Mouse (Mus musculus): ENCODE measurements around the gene Actg1.
A peak's percentile ranks its signal among the peaks of the same experiment; 100 is the strongest.

The Actg1 gene

DNA sequence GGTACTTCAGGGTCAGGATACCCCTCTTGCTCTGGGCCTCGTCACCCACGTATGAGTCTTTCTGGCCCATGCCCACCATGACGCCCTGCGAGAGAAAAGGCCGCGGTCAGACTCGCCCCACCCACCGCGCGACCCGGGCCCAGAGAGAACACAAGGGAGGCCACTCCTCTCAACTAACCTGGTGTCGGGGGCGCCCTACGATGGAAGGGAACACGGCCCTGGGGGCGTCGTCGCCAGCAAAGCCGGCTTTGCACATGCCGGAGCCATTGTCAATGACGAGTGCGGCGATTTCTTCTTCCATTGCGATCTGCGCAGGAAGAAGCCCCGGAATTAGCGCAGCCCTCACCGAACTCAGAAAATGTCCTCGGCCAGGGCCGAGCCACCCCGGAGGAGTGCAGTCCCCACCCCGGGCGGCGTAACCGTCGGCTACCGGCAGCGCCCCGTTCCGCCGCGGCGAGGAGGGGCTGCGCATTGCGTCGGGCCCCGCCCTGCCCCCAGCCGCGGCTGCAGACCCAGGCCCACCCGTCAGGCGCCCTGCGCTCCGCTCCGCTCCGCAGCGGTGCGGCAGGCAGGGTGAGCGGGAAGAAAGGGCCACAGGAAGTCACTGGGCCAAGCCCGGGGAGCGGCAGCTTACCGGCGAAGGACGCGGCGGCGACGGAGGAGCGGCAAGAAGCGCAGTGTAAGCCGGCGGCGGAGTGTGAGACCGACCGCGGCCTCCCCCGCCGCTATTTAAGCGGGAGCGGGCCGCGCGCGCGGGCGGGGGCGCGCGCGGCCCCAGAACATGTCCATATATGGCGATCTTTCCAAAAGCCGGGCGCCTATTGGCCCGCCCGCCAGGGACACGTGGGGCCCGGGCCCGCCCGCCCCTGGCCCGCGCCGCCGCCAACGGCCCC, at the start of gene Actg1:
Gene Actg1, minus strand, starts transcription at position 752 of the 893 bp plus-strand sequence.
- peak; percentile 68 for DNase-seq (ENCODE audit: low read depth)

DNA sequence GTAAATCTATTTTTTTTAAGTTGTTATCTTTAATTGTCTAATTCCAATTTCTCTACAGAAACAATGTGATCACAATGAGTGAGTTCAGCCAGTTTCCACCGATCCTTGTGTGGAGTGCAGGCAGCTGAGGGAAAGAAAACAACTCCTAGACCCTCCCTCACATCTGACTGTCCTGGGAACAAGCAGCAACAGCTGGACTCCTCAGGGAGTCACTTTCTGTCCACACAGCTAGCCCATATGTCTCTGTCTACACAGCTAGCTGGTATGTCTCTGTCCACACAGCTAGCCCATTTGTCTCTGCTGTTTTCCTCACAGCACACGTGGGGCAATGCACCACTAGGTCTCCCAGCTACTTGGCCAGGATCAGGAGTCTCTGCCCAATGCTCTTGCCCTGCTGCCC, 49.3 kb upstream of the Actg1 start:
- no peak for DNase-seq (ENCODE audit: low read depth)

DNA sequence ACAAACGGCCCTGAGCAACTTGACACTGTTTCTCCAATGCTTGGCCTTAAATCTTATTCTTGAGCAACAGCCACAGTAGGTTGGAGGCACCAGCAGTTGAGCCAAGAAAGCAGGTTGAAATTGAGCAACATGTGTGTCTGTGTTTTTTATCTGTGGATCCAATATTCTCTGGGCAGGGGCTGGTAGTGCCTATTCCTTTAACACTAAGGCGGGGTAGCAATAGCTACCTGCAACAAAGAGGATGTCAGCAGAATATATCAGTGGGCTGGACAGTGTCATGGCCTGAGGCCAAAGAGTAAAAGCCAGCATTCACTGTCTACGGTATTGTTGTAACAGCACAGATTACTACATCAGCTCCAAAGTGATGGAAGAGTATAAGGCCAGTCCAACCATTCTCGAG, 47.3 kb upstream of the Actg1 start:
- DNase-seq (ENCODE audit: low read depth): no peak

- DNase-seq (ENCODE audit: low read depth): no peak
These were observed 40.2 kb upstream of the Actg1 start for GRCm38 (mm10) chr11:120388580-120388979.

DNA sequence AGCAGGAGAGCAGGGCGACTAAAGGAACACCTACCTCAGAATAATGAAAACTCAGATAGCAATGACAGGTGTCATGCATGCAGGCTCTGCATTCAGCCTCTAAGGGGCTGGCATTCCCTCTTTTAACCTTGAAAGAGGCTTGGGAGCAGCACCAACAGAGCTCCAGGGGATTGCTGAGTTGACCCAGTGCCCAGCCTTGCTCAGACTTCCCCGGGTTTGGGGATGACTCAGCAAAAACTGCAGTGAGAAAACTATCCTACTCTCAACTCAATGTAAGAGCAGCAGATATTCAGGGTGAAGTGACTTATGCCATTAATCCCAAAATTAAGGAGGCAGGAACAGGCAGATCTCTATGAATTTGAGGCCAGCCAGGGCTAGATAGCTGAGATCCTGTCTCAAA, 38.8 kb upstream of the Actg1 start:
- DNase-seq (ENCODE audit: low read depth): no peak

GRCm38 (mm10) chr11:120386632-120387031, 38.3 kb upstream of the Actg1 start:
- DNase-seq (ENCODE audit: low read depth): no peak

DNA sequence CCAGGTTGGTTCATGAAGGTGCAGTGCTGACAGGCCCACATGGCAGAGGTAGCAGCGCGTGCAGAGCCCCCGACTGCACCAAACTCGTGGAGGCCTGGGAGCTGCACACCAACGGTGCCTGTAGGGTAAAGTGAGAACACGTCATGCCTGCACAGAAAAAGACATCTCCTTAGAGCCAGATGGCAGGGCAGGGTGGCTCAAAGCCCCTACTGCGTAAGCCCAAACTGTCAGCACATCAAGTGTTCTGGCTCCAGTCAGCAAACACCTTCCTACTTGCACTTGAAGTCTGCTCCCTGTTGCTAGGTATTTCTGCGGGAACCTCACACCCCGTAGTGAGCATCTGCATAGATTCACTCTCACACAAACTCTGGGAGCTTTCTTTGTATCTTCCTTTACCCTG, 34.2 kb upstream of the Actg1 start:
- no peak for DNase-seq (ENCODE audit: low read depth)

- DNase-seq (ENCODE audit: low read depth): no peak
These were observed 32.8 kb upstream of the Actg1 start for GRCm38 (mm10) chr11:120381157-120381556.

GRCm38 (mm10) chr11:120380271-120380670, 31.9 kb upstream of the Actg1 start:
- DNase-seq (ENCODE audit: low read depth): no peak

- DNase-seq (ENCODE audit: low read depth): peak; percentile 87
These were observed 30.5 kb upstream of the Actg1 start, which contains the start of gene Faap100 for GRCm38 (mm10) chr11:120378611-120379540. Gene Faap100, minus strand, starts transcription at chr11:120378764.

- no peak for DNase-seq (ENCODE audit: low read depth)
These were observed 29.8 kb upstream of the Actg1 start for GRCm38 (mm10) chr11:120378031-120378610.

DNA sequence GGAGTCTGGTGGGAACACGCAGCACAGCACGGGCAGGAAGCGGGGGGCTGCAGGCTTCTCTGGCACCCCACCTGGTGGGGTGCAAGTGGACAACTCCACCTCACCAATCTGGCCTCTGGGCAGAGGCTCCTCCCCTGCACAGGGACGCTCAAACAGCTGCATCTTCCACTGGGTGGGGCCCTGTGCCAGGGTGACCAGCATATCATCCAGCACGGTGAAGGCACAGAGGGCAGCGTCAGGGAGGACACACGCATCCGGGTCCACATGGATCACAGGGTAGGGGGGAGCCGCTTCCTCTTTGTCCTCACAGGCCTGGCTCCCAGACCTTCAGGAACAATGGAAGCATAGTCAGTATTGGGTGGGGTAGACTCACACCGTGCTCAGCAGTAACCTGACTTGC, 29.0 kb upstream of the Actg1 start:
- DNase-seq (ENCODE audit: low read depth): no peak

GRCm38 (mm10) chr11:120376302-120377160, 28.2 kb upstream of the Actg1 start:
- no peak for DNase-seq (ENCODE audit: low read depth)

GRCm38 (mm10) chr11:120375324-120375723, 27.0 kb upstream of the Actg1 start:
- DNase-seq (ENCODE audit: low read depth): no peak

- no peak for DNase-seq (ENCODE audit: low read depth)
These were observed 25.7 kb upstream of the Actg1 start for GRCm38 (mm10) chr11:120373820-120374586.

- DNase-seq (ENCODE audit: low read depth): no peak
These were observed 24.7 kb upstream of the Actg1 start for GRCm38 (mm10) chr11:120373025-120373424.

DNA sequence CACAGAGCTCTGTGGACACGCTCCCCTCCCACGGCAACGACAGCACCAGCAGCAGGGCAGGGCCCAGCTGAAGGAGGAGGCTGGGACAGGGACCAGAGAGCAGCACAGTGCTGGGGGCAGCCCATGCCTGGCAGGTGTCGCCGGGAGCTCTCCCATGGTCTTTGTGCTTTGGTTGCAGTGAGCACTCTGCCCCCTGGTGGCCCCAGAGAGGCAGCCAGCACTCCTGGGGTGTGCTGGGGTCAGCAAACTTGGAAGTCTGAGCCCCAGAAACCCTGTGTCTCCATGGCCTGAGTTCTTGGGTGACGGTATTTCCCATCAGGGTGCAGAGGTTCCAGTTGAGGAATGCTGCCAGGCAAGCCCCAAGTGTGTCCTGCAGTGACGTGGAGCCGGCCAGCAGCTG, 21.3 kb upstream of the Actg1 start:
- no peak for DNase-seq (ENCODE audit: low read depth)

GRCm38 (mm10) chr11:120366443-120367027, 18.2 kb upstream of the Actg1 start:
- no peak for DNase-seq (ENCODE audit: low read depth)

DNA sequence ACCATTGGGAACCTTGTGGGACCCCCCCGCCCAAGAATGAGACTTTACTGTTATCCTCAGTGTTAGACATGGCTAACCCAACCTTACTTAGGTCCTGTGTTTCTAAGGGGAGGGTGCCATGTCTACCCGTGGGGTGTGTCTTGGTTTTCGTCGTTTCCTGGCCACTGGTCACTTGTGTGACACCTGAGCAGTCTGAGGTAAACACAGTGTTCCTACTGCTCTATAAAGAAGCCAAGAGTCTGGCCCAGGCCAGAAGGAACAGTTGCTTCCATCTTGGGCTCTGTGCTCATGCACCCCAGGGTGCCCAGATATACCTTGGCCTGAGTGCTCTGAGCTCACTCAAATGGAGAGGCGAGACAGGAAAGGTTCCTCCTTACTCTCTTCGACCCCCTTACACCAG, 14.5 kb upstream of the Actg1 start:
- DNase-seq (ENCODE audit: low read depth): no peak

DNA sequence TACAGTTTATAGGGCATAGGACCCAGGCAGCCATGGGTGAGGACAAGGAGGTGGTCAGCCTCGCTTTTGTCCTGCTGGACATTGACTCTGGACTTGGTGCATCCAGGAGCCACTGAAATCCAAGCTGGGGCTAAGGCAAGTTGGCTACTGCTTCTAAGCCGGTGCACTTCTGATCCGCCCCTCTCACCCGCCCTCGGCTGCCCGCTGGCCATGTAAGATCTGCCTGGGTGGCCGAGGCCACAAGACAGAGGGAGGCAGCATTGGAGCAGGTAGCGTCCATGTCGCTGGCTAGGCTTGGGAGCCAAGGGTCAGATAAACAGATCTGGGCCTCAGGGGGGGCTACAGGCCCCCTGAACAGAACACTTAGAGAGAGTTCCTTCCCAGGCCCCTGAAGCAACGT, 13.0 kb upstream of the Actg1 start, which contains the start of gene Fscn2:
Gene Fscn2, plus strand, starts transcription at position 240 of the 400 bp plus-strand sequence.
- DNase-seq (ENCODE audit: low read depth): no peak

Data from c-Kit-positive CD71-negative TER-119-negative erythroid progenitor cells, embryonic 14.5 days (primary cell).